Mouse (Mus musculus): ENCODE results near the gene Ptp4a2. TPM values are rescaled to one million over a fixed set of nuclear protein-coding genes. Genes with fewer than 3 reads are reported as not detected.
"Not testable (repeated sequence)": the region's sequence is repeated elsewhere in the genome, so short reads cannot be mapped to it uniquely, and the experiment has no call there.

The Ptp4a2 gene
- 407 and 414 TPM in 2 replicates for polyA plus RNA-seq (2011; ENCODE audit: insufficient read depth, insufficient read length, low read depth, missing spikeins)

GRCm38 (mm10) chr4:129810798-129811604, at the start of gene Ptp4a2:
TSS of gene Ptp4a2 (plus strand) at chr4:129811219.
- Histone ChIP-seq H3K27ac (ENCODE audit: insufficient read depth, low read length) (peak within 1 kb of the TSS; percentile 96), H3K4me3 (ENCODE audit: low read depth, low read length) (peak within 1 kb of the TSS; percentile 74), H3K27me3 (ENCODE audit: control insufficient read depth, insufficient read depth, low read length, poor library complexity, severe bottlenecking) (no peaks in the 10 kb centered on the region), H3K36me3 (ENCODE audit: control insufficient read depth, insufficient read depth, low read length, poor library complexity, severe bottlenecking) (no peaks in the 10 kb centered on the region), H3K4me1 (ENCODE audit: control insufficient read depth, insufficient read depth, low read length) (no peaks in the 10 kb centered on the region), H3K9me3 (replicated peaks; ENCODE audit: control insufficient read depth, insufficient read depth, low read length, poor library complexity, severe bottlenecking) (peaks cover 3% of the 10 kb centered on the region; the same call in 1 of the 2 replicates), H3K9ac (ENCODE audit: low read depth, poor library complexity, severe bottlenecking) (peak within 1 kb of the TSS; percentile 71)
- peak; percentile 77 for TF ChIP-seq EP300 (IDR thresholded peaks at IDR 0.05; ENCODE audit: insufficient read depth, low read depth, low read length)
- TF ChIP-seq CTCF (IDR thresholded peaks at IDR 0.05; ENCODE audit: low read depth, low read length): no peak

- Histone ChIP-seq H3K27ac (ENCODE audit: insufficient read depth, low read length) (no peak overlapping the region), H3K4me3 (ENCODE audit: low read depth, low read length) (no peak overlapping the region), H3K36me3 (ENCODE audit: control insufficient read depth, insufficient read depth, low read length, poor library complexity, severe bottlenecking) (no peaks in the 10 kb centered on the region), H3K9ac (ENCODE audit: low read depth, poor library complexity, severe bottlenecking) (no peak overlapping the region), H3K4me1 (ENCODE audit: control insufficient read depth, insufficient read depth, low read length) (no peaks in the 10 kb centered on the region), H3K27me3 (ENCODE audit: control insufficient read depth, insufficient read depth, low read length, poor library complexity, severe bottlenecking) (no peaks in the 10 kb centered on the region), H3K9me3 (replicated peaks; ENCODE audit: control insufficient read depth, insufficient read depth, low read length, poor library complexity, severe bottlenecking) (no peaks in the 10 kb centered on the region)
- TF ChIP-seq POLR2A (IDR thresholded peaks at IDR 0.05; ENCODE audit: insufficient read depth, low read length): no peak
These were observed 49.4 kb upstream of the Ptp4a2 start for GRCm38 (mm10) chr4:129761606-129762005.

- H3K27ac ChIP-seq (ENCODE audit: insufficient read depth, low read length); H3K4me3 ChIP-seq (ENCODE audit: low read depth, low read length); H3K9ac ChIP-seq (ENCODE audit: low read depth, poor library complexity, severe bottlenecking); H3K4me1 ChIP-seq (ENCODE audit: control insufficient read depth, insufficient read depth, low read length); H3K27me3 ChIP-seq (ENCODE audit: control insufficient read depth, insufficient read depth, low read length, poor library complexity, severe bottlenecking); H3K36me3 ChIP-seq (ENCODE audit: control insufficient read depth, insufficient read depth, low read length, poor library complexity, severe bottlenecking); H3K9me3 ChIP-seq (replicated peaks; ENCODE audit: control insufficient read depth, insufficient read depth, low read length, poor library complexity, severe bottlenecking): not testable (repeated sequence)
These were observed 48.5 kb upstream of the Ptp4a2 start for GRCm38 (mm10) chr4:129762496-129762895.

GRCm38 (mm10) chr4:129765351-129765750, 45.7 kb upstream of the Ptp4a2 start:
- Histone ChIP-seq H3K27ac (ENCODE audit: insufficient read depth, low read length) (no peak overlapping the region), H3K9me3 (replicated peaks; ENCODE audit: control insufficient read depth, insufficient read depth, low read length, poor library complexity, severe bottlenecking) (no peaks in the 10 kb centered on the region), H3K4me3 (ENCODE audit: low read depth, low read length) (no peak overlapping the region), H3K4me1 (ENCODE audit: control insufficient read depth, insufficient read depth, low read length) (no peaks in the 10 kb centered on the region), H3K27me3 (ENCODE audit: control insufficient read depth, insufficient read depth, low read length, poor library complexity, severe bottlenecking) (no peaks in the 10 kb centered on the region), H3K36me3 (ENCODE audit: control insufficient read depth, insufficient read depth, low read length, poor library complexity, severe bottlenecking) (no peaks in the 10 kb centered on the region), H3K9ac (ENCODE audit: low read depth, poor library complexity, severe bottlenecking) (no peak overlapping the region)
- no peak for TF ChIP-seq POLR2A (IDR thresholded peaks at IDR 0.05; ENCODE audit: insufficient read depth, low read length)

DNA sequence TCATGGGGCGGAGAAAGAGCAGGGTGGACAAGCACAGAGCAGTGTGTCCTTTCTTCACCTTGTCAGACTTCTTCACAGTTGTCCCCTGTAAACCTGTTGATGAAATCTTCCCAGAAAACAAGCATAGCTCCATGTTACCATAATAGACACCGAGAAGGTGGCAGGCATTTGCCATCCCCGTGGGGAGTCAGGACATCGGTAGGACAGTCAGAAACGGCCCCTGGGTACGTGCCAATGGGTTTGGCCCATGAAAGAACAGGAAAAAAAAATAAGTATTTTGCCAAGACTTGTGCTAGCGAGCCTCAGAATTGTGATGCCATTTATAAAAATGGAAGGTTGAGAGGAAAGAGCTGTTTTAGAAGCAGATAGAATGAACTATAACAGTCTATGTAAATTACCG, 43.2 kb upstream of the Ptp4a2 start:
- no peaks in the 10 kb centered on the region for H3K27me3 ChIP-seq (ENCODE audit: control insufficient read depth, insufficient read depth, low read length, poor library complexity, severe bottlenecking)
- no peak overlapping the region for H3K27ac ChIP-seq (ENCODE audit: insufficient read depth, low read length)
- no peak overlapping the region for H3K4me3 ChIP-seq (ENCODE audit: low read depth, low read length)
- H3K9me3 ChIP-seq (replicated peaks; ENCODE audit: control insufficient read depth, insufficient read depth, low read length, poor library complexity, severe bottlenecking): no peaks in the 10 kb centered on the region
- H3K9ac ChIP-seq (ENCODE audit: low read depth, poor library complexity, severe bottlenecking): no peak overlapping the region
- H3K4me1 ChIP-seq (ENCODE audit: control insufficient read depth, insufficient read depth, low read length): no peaks in the 10 kb centered on the region
- TF ChIP-seq CTCF (IDR thresholded peaks at IDR 0.05; ENCODE audit: low read depth, low read length): no peak
- no peak for TF ChIP-seq POLR2A (IDR thresholded peaks at IDR 0.05; ENCODE audit: insufficient read depth, low read length)
- no peak for TF ChIP-seq EP300 (IDR thresholded peaks at IDR 0.05; ENCODE audit: insufficient read depth, low read depth, low read length)
- H3K36me3 ChIP-seq (ENCODE audit: control insufficient read depth, insufficient read depth, low read length, poor library complexity, severe bottlenecking): no peaks in the 10 kb centered on the region

DNA sequence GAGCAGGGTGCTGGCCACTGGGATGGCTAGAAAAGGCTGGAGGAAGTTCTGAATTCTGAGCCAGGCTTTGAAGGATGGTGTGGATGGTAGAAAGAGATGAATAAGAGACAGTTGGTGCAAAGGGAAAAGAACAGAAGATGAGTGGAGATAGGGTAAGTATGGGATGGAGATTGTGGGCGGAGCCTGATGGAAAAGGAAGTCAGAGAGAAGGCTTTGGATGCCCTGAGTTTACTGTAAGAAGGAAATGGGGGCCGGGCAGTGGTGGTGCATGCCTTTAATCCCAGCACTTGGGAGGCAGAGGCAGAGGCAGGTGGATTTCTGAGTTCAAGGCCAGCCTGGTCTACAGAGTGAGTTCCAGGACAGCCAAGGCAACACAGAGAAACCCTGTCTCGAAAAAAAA, 42.3 kb upstream of the Ptp4a2 start:
- H3K9ac ChIP-seq (ENCODE audit: low read depth, poor library complexity, severe bottlenecking); H3K36me3 ChIP-seq (ENCODE audit: control insufficient read depth, insufficient read depth, low read length, poor library complexity, severe bottlenecking); H3K27ac ChIP-seq (ENCODE audit: insufficient read depth, low read length); H3K4me1 ChIP-seq (ENCODE audit: control insufficient read depth, insufficient read depth, low read length); H3K27me3 ChIP-seq (ENCODE audit: control insufficient read depth, insufficient read depth, low read length, poor library complexity, severe bottlenecking); H3K9me3 ChIP-seq (replicated peaks; ENCODE audit: control insufficient read depth, insufficient read depth, low read length, poor library complexity, severe bottlenecking); H3K4me3 ChIP-seq (ENCODE audit: low read depth, low read length): not testable (repeated sequence)

All from ES-Bruce4 (cell line).